Mouse (Mus musculus) natural killer cell, adult 2 months (primary cell): ENCODE measurements around the gene Gm20824.
"Not testable (repeated sequence)": the region's sequence is repeated elsewhere in the genome, so short reads cannot be mapped to it uniquely, and the experiment has no call there.

Experiments used
- DNase-seq, 2 experiments: peaks; one replicate each; pipeline ENCODE4 v3.0.0; 2022; ENCODE audit warnings: low spot score in 2 of 2

The Gm20824 gene

GRCm38 (mm10) chrY:8257607-8258006, at the start of gene Gm20824:
Gene Gm20824, plus strand, starts transcription at chrY:8257907.
- not testable (repeated sequence) for DNase-seq
